In genomic region chr11:116267637-116268036, GRCm38 (mm10) we compare ENCODE assay signal across 17 mouse cellular contexts. TPM values are rescaled to one million over a fixed set of nuclear protein-coding genes. Genes with fewer than 3 reads are reported as not detected.
DNase-seq lines count a peak whose midpoint lies in the region; ATAC-seq and TF ChIP-seq lines count a peak whose summit lies in the region.
"Had no signal": no experiment of that assay in that cellular context is flagged by ENCODE, and none has a peak within 500 bp of the region (broad histone marks: within the 10 kb centered on the region; RNA-seq: fewer than 3 reads in every experiment).

No protein-coding gene starts in this region.

- H3K9ac ChIP-seq in forebrain, postnatal 0 days = no peak overlapping the region
- no peak overlapping the region for H3K9ac ChIP-seq in forebrain, embryonic 15.5 days (replicated peaks)
- H3K9ac ChIP-seq in liver, postnatal 0 days (replicated peaks) = no peak overlapping the region
- H3K9ac ChIP-seq in liver, embryonic 11.5 days (ENCODE audit: low read depth, low read length) = no peak overlapping the region
- H3K9ac ChIP-seq in CH12.LX (ENCODE audit: insufficient read depth, low read depth) = no peak overlapping the region
- no peak overlapping the region for H3K9ac ChIP-seq in forebrain, embryonic 16.5 days (replicated peaks; ENCODE audit: low read depth, low read length)
- H3K9ac ChIP-seq: embryonic facial prominence, embryonic 15.5 days; hindbrain, embryonic 14.5 days; midbrain, embryonic 12.5 days; stomach, embryonic 15.5 days had no signal

- H3K4me1 ChIP-seq in forebrain, postnatal 0 days (ENCODE audit: insufficient read depth) = 0 out of 2 replicates have a peak, but pooled peaks cover 1% of the 10 kb centered on the region
- peaks cover 21% of the 10 kb centered on the region for H3K4me1 ChIP-seq in forebrain, embryonic 15.5 days
- peaks cover 10% of the 10 kb centered on the region for H3K4me1 ChIP-seq in liver, postnatal 0 days (ENCODE audit: insufficient read depth)
- peaks cover 15% of the 10 kb centered on the region for H3K4me1 ChIP-seq in liver, embryonic 11.5 days (replicated peaks; ENCODE audit: control insufficient read depth, insufficient read depth, low read length)
- H3K4me1 ChIP-seq in CH12.LX (ENCODE audit: control insufficient read depth in 1 of 2, insufficient read depth in 2 of 2) = peaks cover 6 to 50% of the 10 kb centered on the region in 2 experiments; a peak in 3 of 4 replicates
- H3K4me1 ChIP-seq in bone marrow, adult 2 months (ENCODE audit: control insufficient read depth, insufficient read depth, low read length) = peaks cover 4% of the 10 kb centered on the region
- H3K4me1 ChIP-seq in forebrain, embryonic 16.5 days (replicated peaks; ENCODE audit: control insufficient read depth, insufficient read depth, low read length) = peaks cover 15% of the 10 kb centered on the region

- WGBS in forebrain, postnatal 0 days = 88% methylated on average over 8 of the region's 8 CpGs
- 91% methylated on average over 8 of the region's 8 CpGs for WGBS in forebrain, embryonic 15.5 days
- 82% methylated on average over 8 of the region's 8 CpGs for WGBS in liver, postnatal 0 days (ENCODE audit: insufficient replicate concordance)
- WGBS in liver, embryonic 11.5 days = 83% methylated on average over 8 of the region's 8 CpGs
- 80% methylated on average over 8 of the region's 8 CpGs for WGBS in bone marrow, adult 2 months
- 86% methylated on average over 8 of the region's 8 CpGs for WGBS in forebrain, embryonic 16.5 days

- H3K4me2 ChIP-seq in forebrain, postnatal 0 days (ENCODE audit: low read depth) = no peak overlapping the region
- H3K4me2 ChIP-seq in forebrain, embryonic 15.5 days (replicated peaks) = no peak overlapping the region
- no peak overlapping the region for H3K4me2 ChIP-seq in liver, postnatal 0 days (ENCODE audit: low read depth, low read length)
- H3K4me2 ChIP-seq in liver, embryonic 11.5 days = no peak overlapping the region
- H3K4me2 ChIP-seq in CH12.LX (ENCODE audit: insufficient read depth, low read depth, poor library complexity, severe bottlenecking) = no peak overlapping the region
- H3K4me2 ChIP-seq in forebrain, embryonic 16.5 days (ENCODE audit: low read length) = no peak overlapping the region
- H3K4me2 ChIP-seq: embryonic facial prominence, embryonic 15.5 days; hindbrain, embryonic 14.5 days; midbrain, embryonic 12.5 days; stomach, embryonic 15.5 days had no signal

- H3K79me2 ChIP-seq in CH12.LX (replicated peaks; ENCODE audit: control insufficient read depth, extremely low read depth, insufficient read depth, poor library complexity, severe bottlenecking) = peaks cover 38% of the 10 kb centered on the region

- dilution Hi-C loops in CH12.LX (cut with MboI; ENCODE audit: extremely low pct_ligation_motif_present, extremely low pct_unique_long_range_greater_than_20kb, low sequenced_read_pairs) = no loop called here

- H3K9me3 ChIP-seq in forebrain, postnatal 0 days (ENCODE audit: low read length) = no peaks in the 10 kb centered on the region
- H3K9me3 ChIP-seq in forebrain, embryonic 15.5 days = no peaks in the 10 kb centered on the region
- no peaks in the 10 kb centered on the region for H3K9me3 ChIP-seq in liver, postnatal 0 days (ENCODE audit: low read length)
- no peaks in the 10 kb centered on the region for H3K9me3 ChIP-seq in liver, embryonic 11.5 days (ENCODE audit: control insufficient read depth, low read length)
- no peaks in the 10 kb centered on the region for H3K9me3 ChIP-seq in CH12.LX (replicated peaks; ENCODE audit: low read length)
- H3K9me3 ChIP-seq in forebrain, embryonic 16.5 days (ENCODE audit: control insufficient read depth, low read length) = no peaks in the 10 kb centered on the region
- H3K9me3 ChIP-seq: embryonic facial prominence, embryonic 15.5 days; limb, embryonic 10.5 days; midbrain, embryonic 12.5 days; stomach, embryonic 15.5 days had no signal

- peak; percentile 37 for TF ChIP-seq CTCF in forebrain, postnatal 0 days (IDR thresholded peaks at IDR 0.05; ENCODE audit: low read depth)
- TF ChIP-seq CTCF in liver, postnatal 0 days (IDR thresholded peaks at IDR 0.05; ENCODE audit: low read depth) = peak; percentile 42
- peak in 1 of 2 experiments; percentile 57; a peak in 3 of 4 replicates for TF ChIP-seq CTCF in CH12.LX (conservative IDR thresholded peaks at IDR 0.05 in 1 of 2, IDR thresholded peaks at IDR 0.05 in 1 of 2; ENCODE audit: low read depth in 2 of 2, low read length in 2 of 2)
- TF ChIP-seq CTCF in bone marrow, adult 2 months (IDR thresholded peaks at IDR 0.05; ENCODE audit: control insufficient read depth, insufficient read depth, low read length) = 0 out of 2 replicates have a peak, but pooled peaks have one; percentile 18

- no peak overlapping the region for H3K27ac ChIP-seq in forebrain, postnatal 0 days (ENCODE audit: low read depth, low read length)
- H3K27ac ChIP-seq in forebrain, embryonic 15.5 days (replicated peaks) = no peak overlapping the region
- no peak overlapping the region for H3K27ac ChIP-seq in liver, postnatal 0 days (ENCODE audit: low read depth)
- no peak overlapping the region for H3K27ac ChIP-seq in liver, embryonic 11.5 days (ENCODE audit: low read depth, low read length)
- no peak overlapping the region for H3K27ac ChIP-seq in CH12.LX (ENCODE audit: insufficient read depth, low read depth)
- H3K27ac ChIP-seq in bone marrow, adult 2 months (ENCODE audit: control insufficient read depth, insufficient read depth, low read depth, low read length, poor library complexity) = no peak overlapping the region
- H3K27ac ChIP-seq in forebrain, embryonic 16.5 days (ENCODE audit: low read length) = no peak overlapping the region
- H3K27ac ChIP-seq: embryonic facial prominence, embryonic 15.5 days; hindbrain, embryonic 14.5 days; limb, embryonic 10.5 days; midbrain, embryonic 12.5 days; stomach, embryonic 15.5 days had no signal

- no peak overlapping the region for H3K4me3 ChIP-seq in forebrain, postnatal 0 days (ENCODE audit: low read depth, low read length)
- H3K4me3 ChIP-seq in forebrain, embryonic 15.5 days = no peak overlapping the region
- H3K4me3 ChIP-seq in liver, postnatal 0 days (ENCODE audit: low read depth, low read length) = no peak overlapping the region
- no peak overlapping the region for H3K4me3 ChIP-seq in liver, embryonic 11.5 days (ENCODE audit: low read depth, low read length)
- H3K4me3 ChIP-seq in CH12.LX (replicated peaks in 1 of 3; ENCODE audit: low read depth in 2 of 3, low read length in 2 of 3, poor library complexity in 1 of 3) = no peak overlapping the region
- no peak overlapping the region for H3K4me3 ChIP-seq in bone marrow, adult 2 months (replicated peaks; ENCODE audit: control insufficient read depth, low read depth, low read length)
- no peak overlapping the region for H3K4me3 ChIP-seq in forebrain, embryonic 16.5 days (replicated peaks; ENCODE audit: low read length)
- H3K4me3 ChIP-seq: embryonic facial prominence, embryonic 15.5 days; limb, embryonic 10.5 days; midbrain, embryonic 12.5 days; stomach, embryonic 15.5 days had no signal

- TF ChIP-seq POLR2A in CH12.LX (IDR thresholded peaks at IDR 0.05; ENCODE audit: low read depth, low read length) = no peak
- no peak for TF ChIP-seq POLR2A in bone marrow, adult 2 months (IDR thresholded peaks at IDR 0.05; ENCODE audit: borderline replicate concordance, control insufficient read depth, low read depth, low read length)

- peaks cover 77% of the 10 kb centered on the region for H3K36me3 ChIP-seq in forebrain, postnatal 0 days (ENCODE audit: insufficient read depth)
- peaks cover 66% of the 10 kb centered on the region for H3K36me3 ChIP-seq in forebrain, embryonic 15.5 days
- H3K36me3 ChIP-seq in liver, postnatal 0 days (replicated peaks; ENCODE audit: insufficient read depth, low read length) = peaks cover 70% of the 10 kb centered on the region
- H3K36me3 ChIP-seq in liver, embryonic 11.5 days (ENCODE audit: control insufficient read depth, insufficient read depth, low read length) = peaks cover 72% of the 10 kb centered on the region
- peaks cover 79 to 96% of the 10 kb centered on the region in 2 experiments for H3K36me3 ChIP-seq in CH12.LX (replicated peaks in 1 of 2; ENCODE audit: control insufficient read depth in 1 of 2, insufficient read depth in 1 of 2, low read length in 1 of 2)
- H3K36me3 ChIP-seq in forebrain, embryonic 16.5 days (ENCODE audit: control insufficient read depth, insufficient read depth) = peaks cover 30% of the 10 kb centered on the region

- TF ChIP-seq EP300 in liver, postnatal 0 days (IDR thresholded peaks at IDR 0.05; ENCODE audit: low read depth) = no peak
- no peak for TF ChIP-seq EP300 in CH12.LX (IDR thresholded peaks at IDR 0.05; ENCODE audit: low read length)

- no peak; the same call in 1 of the 2 replicates for TF ChIP-seq RAD21 in CH12.LX (IDR thresholded peaks at IDR 0.05; ENCODE audit: low read depth, low read length)

- no peaks in the 10 kb centered on the region for H3K27me3 ChIP-seq in forebrain, postnatal 0 days (ENCODE audit: insufficient read depth, low read length)
- H3K27me3 ChIP-seq in forebrain, embryonic 15.5 days = no peaks in the 10 kb centered on the region
- H3K27me3 ChIP-seq in liver, postnatal 0 days (ENCODE audit: insufficient read depth, low read length) = no peaks in the 10 kb centered on the region
- no peaks in the 10 kb centered on the region for H3K27me3 ChIP-seq in liver, embryonic 11.5 days (replicated peaks; ENCODE audit: control insufficient read depth, insufficient read depth, low read length)
- no peaks in the 10 kb centered on the region for H3K27me3 ChIP-seq in CH12.LX (replicated peaks)
- no peaks in the 10 kb centered on the region for H3K27me3 ChIP-seq in forebrain, embryonic 16.5 days (replicated peaks; ENCODE audit: control insufficient read depth, insufficient read depth, low read length)
- H3K27me3 ChIP-seq: embryonic facial prominence, embryonic 15.5 days; midbrain, embryonic 12.5 days; stomach, embryonic 15.5 days had no signal

- in situ Hi-C loops in CH12.LX (cut with MboI; ENCODE audit: low pct_ligation_motif_present, low pct_unique_long_range_greater_than_20kb, low sequenced_read_pairs) = no loop called here

- ATAC-seq in forebrain, postnatal 0 days = no peak
- no peak for ATAC-seq in forebrain, embryonic 15.5 days (replicated peaks)
- no peak for ATAC-seq in liver, postnatal 0 days
- ATAC-seq in liver, embryonic 11.5 days (replicated peaks; ENCODE audit: low FRiP score) = no peak
- ATAC-seq in erythroid progenitor cell, adult 5-6 weeks (replicated peaks; ENCODE audit: low FRiP score, poor library complexity, severe bottlenecking) = no peak
- ATAC-seq in forebrain, embryonic 16.5 days = no peak

- no peak for DNase-seq in forebrain, postnatal 0 days
- DNase-seq in liver, postnatal 0 days = no peak
- DNase-seq in liver, embryonic 11.5 days (ENCODE audit: low spot score) = no peak
- peak; percentile 27 for DNase-seq in CH12.LX (ENCODE audit: extremely low read depth)
- DNase-seq: cerebellum, adult 9-11 months; right cerebral cortex, postnatal 14 days had no signal

RNA-seq across cellular contexts. Expression of gene Srp68, which starts 6.4 kb away (rescaled TPM):
- total RNA-seq in forebrain, postnatal 0 days (2014; rRNA removed) = 18.5 and 24.5 TPM in 2 replicates
- 42.4 and 51.3 TPM in 2 replicates for polyA plus RNA-seq in forebrain, postnatal 0 days (2015; fragmentation: Nextera tagmentation; extraction: Ambion mirVana)
- 68.9 and 71.5 TPM in 2 replicates for polyA plus RNA-seq in forebrain, embryonic 15.5 days (2015; fragmentation: Nextera tagmentation; extraction: Ambion mirVana)
- 20.9 and 23.8 TPM in 2 replicates for polyA plus RNA-seq in liver, postnatal 0 days (2015; fragmentation: Nextera tagmentation; extraction: Ambion mirVana)
- 88.4 and 89.4 TPM in 2 replicates for polyA plus RNA-seq in liver, embryonic 11.5 days (2014; fragmentation: Nextera tagmentation; extraction: Ambion mirVana)
- total RNA-seq in CH12.LX (2012; rRNA removed) (74.7 and 78.1 TPM in 2 replicates), CH12.LX (2014; rRNA removed) (49.3 and 53.2 TPM in 2 replicates)
- 174 and 184 TPM in 2 replicates for polyA plus RNA-seq in CH12.LX (2012; ENCODE audit: insufficient read length, low read depth)
- 23.8 and 44.5 TPM in 2 replicates for polyA plus RNA-seq in bone marrow, adult 2 months (2011; ENCODE audit: insufficient read depth, insufficient read length, low replicate concordance, missing spikeins)
- 13.7 and 18.9 TPM in 2 replicates for total RNA-seq in erythroid progenitor cell, adult 5-6 weeks (2015; ENCODE audit: low replicate concordance)
- total RNA-seq in erythroid progenitor cell, adult 5-6 weeks (2017; ENCODE audit: low replicate concordance) = 18.2 and 21.3 TPM in 2 replicates
- polyA plus RNA-seq in forebrain, embryonic 16.5 days (2015; fragmentation: Nextera tagmentation; extraction: Ambion mirVana) = 64.1 and 72.0 TPM in 2 replicates

RNA-seq across cellular contexts. Expression of gene Galr2, which starts 13.1 kb away (rescaled TPM):
- not detected in 2 replicates for total RNA-seq in forebrain, postnatal 0 days (2014; rRNA removed)
- 0.20 and 0.36 TPM in 2 replicates for polyA plus RNA-seq in forebrain, postnatal 0 days (2015; fragmentation: Nextera tagmentation; extraction: Ambion mirVana)
- polyA plus RNA-seq in forebrain, embryonic 15.5 days (2015; fragmentation: Nextera tagmentation; extraction: Ambion mirVana) = 0.29 TPM in 1 of 2 replicates, not detected in the other
- polyA plus RNA-seq in liver, postnatal 0 days (2015; fragmentation: Nextera tagmentation; extraction: Ambion mirVana) = not detected in 2 replicates
- polyA plus RNA-seq in liver, embryonic 11.5 days (2014; fragmentation: Nextera tagmentation; extraction: Ambion mirVana) = 0.11 TPM in 1 of 2 replicates, not detected in the other
- total RNA-seq in CH12.LX (2012; rRNA removed) (0.38 and 0.85 TPM in 2 replicates), CH12.LX (2014; rRNA removed) (0.21 TPM in 1 of 2 replicates, not detected in the other)
- polyA plus RNA-seq in CH12.LX (2012; ENCODE audit: insufficient read length, low read depth) = 1.6 and 1.7 TPM in 2 replicates
- not detected in 2 replicates for polyA plus RNA-seq in bone marrow, adult 2 months (2011; ENCODE audit: insufficient read depth, insufficient read length, low replicate concordance, missing spikeins)
- total RNA-seq in erythroid progenitor cell, adult 5-6 weeks (2015; ENCODE audit: low replicate concordance) = not detected in 2 replicates
- total RNA-seq in erythroid progenitor cell, adult 5-6 weeks (2017; ENCODE audit: low replicate concordance) = not detected in 2 replicates
- 0.10 and 0.14 TPM in 2 replicates for polyA plus RNA-seq in forebrain, embryonic 16.5 days (2015; fragmentation: Nextera tagmentation; extraction: Ambion mirVana)
- total RNA-seq: layer of hippocampus, postnatal 10 days had no signal
- polyA plus RNA-seq: kidney, embryonic 14.5 days had no signal

RNA-seq across cellular contexts. Expression of gene Evpl, which starts 29.8 kb away (rescaled TPM):
- 1.5 and 2.3 TPM in 2 replicates for total RNA-seq in forebrain, postnatal 0 days (2014; rRNA removed)
- polyA plus RNA-seq in forebrain, postnatal 0 days (2015; fragmentation: Nextera tagmentation; extraction: Ambion mirVana) = 0.49 and 1.1 TPM in 2 replicates
- 0.19 and 0.33 TPM in 2 replicates for polyA plus RNA-seq in forebrain, embryonic 15.5 days (2015; fragmentation: Nextera tagmentation; extraction: Ambion mirVana)
- 0.06 and 0.07 TPM in 2 replicates for polyA plus RNA-seq in liver, postnatal 0 days (2015; fragmentation: Nextera tagmentation; extraction: Ambion mirVana)
- 0.56 TPM in 2 replicates for polyA plus RNA-seq in liver, embryonic 11.5 days (2014; fragmentation: Nextera tagmentation; extraction: Ambion mirVana)
- total RNA-seq in CH12.LX (2012; rRNA removed) (0.17 and 0.21 TPM in 2 replicates), CH12.LX (2014; rRNA removed) (0.09 TPM in 1 of 2 replicates, not detected in the other)
- 0.20 and 0.23 TPM in 2 replicates for polyA plus RNA-seq in CH12.LX (2012; ENCODE audit: insufficient read length, low read depth)
- 0.30 TPM in 1 of 2 replicates, not detected in the other for polyA plus RNA-seq in bone marrow, adult 2 months (2011; ENCODE audit: insufficient read depth, insufficient read length, low replicate concordance, missing spikeins)
- not detected in 2 replicates for total RNA-seq in erythroid progenitor cell, adult 5-6 weeks (2015; ENCODE audit: low replicate concordance)
- total RNA-seq in erythroid progenitor cell, adult 5-6 weeks (2017; ENCODE audit: low replicate concordance) = not detected in 2 replicates
- polyA plus RNA-seq in forebrain, embryonic 16.5 days (2015; fragmentation: Nextera tagmentation; extraction: Ambion mirVana) = 0.32 and 0.39 TPM in 2 replicates

RNA-seq across cellular contexts. Expression of gene Exoc7, which starts 39.4 kb away (rescaled TPM):
- total RNA-seq in forebrain, postnatal 0 days (2014; rRNA removed) = 91.9 and 103 TPM in 2 replicates
- polyA plus RNA-seq in forebrain, postnatal 0 days (2015; fragmentation: Nextera tagmentation; extraction: Ambion mirVana) = 133 and 144 TPM in 2 replicates
- polyA plus RNA-seq in forebrain, embryonic 15.5 days (2015; fragmentation: Nextera tagmentation; extraction: Ambion mirVana) = 109 and 114 TPM in 2 replicates
- 18.1 and 18.4 TPM in 2 replicates for polyA plus RNA-seq in liver, postnatal 0 days (2015; fragmentation: Nextera tagmentation; extraction: Ambion mirVana)
- 47.4 and 51.3 TPM in 2 replicates for polyA plus RNA-seq in liver, embryonic 11.5 days (2014; fragmentation: Nextera tagmentation; extraction: Ambion mirVana)
- 34.0 and 42.1 TPM in 2 replicates for total RNA-seq in CH12.LX (2012; rRNA removed)
- 32.2 and 38.8 TPM in 2 replicates for total RNA-seq in CH12.LX (2014; rRNA removed)
- 51.8 and 57.6 TPM in 2 replicates for polyA plus RNA-seq in CH12.LX (2012; ENCODE audit: insufficient read length, low read depth)
- 39.1 and 47.2 TPM in 2 replicates for polyA plus RNA-seq in bone marrow, adult 2 months (2011; ENCODE audit: insufficient read depth, insufficient read length, low replicate concordance, missing spikeins)
- 7.6 and 8.4 TPM in 2 replicates for total RNA-seq in erythroid progenitor cell, adult 5-6 weeks (2015; ENCODE audit: low replicate concordance)
- total RNA-seq in erythroid progenitor cell, adult 5-6 weeks (2017; ENCODE audit: low replicate concordance) = 7.4 and 57.7 TPM in 2 replicates
- 114 and 116 TPM in 2 replicates for polyA plus RNA-seq in forebrain, embryonic 16.5 days (2015; fragmentation: Nextera tagmentation; extraction: Ambion mirVana)
